Mouse (Mus musculus) urinary bladder, postnatal 10 days (tissue): Measurements from ENCODE around the gene Gpr137.
"Not testable (repeated sequence)": the region's sequence is repeated elsewhere in the genome, so short reads cannot be mapped to it uniquely, and the experiment has no call there.

ENCODE experiments used
- DNase-seq: peaks from one replicate; pipeline ENCODE4 v3.0.0; 2022; ENCODE audit warnings: low spot score

Gpr137 gene

DNA sequence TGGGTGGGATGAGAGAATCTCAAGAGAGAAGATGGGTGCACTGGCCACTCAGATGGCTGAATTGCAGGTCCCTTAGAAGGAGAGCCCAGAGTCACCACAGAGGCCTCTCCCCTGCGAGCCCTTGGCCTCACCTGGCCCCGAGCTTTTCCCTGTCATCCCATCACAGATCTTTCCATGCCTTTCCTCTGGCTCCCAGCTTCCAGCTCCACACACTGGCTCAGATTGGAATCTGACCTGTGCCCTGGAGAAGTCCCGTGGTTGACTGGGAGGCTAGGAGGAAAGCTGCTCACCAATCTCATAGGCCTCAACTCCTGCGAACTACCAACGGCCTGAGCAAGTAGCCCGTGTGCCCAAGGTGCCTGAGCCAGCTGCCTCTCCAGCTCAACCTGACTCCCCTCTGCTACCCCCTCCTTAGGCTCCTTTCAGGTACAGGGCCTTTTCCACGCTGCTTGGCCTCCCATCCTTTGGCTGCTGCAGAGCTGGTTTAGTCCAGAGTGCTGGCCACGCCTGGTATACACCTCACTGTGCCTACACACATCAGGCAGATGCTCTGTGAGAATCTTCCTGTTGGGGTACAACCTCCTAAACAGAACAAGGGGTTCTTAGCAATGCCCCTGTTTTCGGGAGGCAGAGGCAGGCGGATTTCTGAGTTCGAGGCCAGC is 36.7 kb downstream of the Gpr137 start:
- DNase-seq: no peak

DNA sequence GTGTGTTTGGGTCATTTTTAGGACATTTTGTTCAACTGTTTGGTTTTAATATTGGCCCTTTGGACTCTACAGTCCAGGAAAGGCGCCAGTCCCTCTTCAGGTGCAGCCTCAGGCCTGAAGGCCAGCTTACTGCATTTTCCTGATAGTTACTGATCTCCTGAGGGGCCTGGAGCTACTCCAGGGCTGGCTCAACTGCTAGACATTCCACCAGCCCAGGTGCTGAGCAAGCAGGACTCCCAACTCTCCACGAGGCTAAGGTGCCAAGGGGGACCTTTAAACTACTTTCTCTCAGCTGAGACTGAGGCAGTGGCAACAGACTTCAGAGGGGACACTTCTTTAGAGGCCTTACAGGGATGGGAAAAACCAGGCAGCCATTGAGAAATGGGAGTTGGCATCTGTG is 37.4 kb downstream of the Gpr137 start:
- DNase-seq: no peak

DNA sequence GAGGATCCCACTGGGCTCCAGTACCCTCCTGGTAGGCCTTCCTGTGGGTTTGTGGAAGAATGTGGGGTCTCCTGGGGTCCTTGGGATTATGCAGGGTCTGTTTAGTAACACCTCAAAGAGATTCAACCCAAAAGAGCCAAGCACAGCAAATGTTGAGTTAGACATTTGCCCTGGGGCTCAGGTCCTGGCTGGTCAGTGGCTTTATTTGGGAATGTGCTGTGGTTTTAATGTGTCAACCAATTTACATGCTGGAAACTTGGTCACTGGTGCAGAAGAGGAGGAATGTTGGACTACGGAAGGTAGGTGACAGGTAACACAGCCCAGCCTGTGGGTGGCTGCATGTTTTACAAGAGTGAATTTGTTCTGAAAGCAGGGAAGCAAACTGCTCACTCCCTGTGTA is 39.2 kb downstream of the Gpr137 start:
- no peak for DNase-seq

DNA sequence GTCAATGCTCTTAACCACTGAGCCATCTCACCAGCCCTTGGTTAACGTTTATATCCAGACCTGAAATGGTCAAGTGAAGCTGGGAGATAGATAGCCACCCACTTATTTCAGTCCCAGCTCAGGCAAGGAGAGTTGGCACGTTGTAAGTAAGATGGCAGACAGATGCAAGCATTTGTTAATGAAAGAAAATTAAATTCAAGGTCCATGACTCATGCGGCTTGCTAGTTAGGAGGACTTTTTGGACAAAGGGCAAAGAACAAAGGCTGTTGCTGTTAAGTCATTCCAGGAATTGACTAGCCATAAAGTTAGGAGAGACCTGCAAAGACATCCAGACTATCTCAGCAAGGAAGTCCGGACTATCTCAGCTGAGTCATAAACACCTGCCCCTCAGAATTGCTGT is 42.6 kb downstream of the Gpr137 start:
- no peak for DNase-seq

GRCm38 (mm10) chr19:6895608-6896305 is 46.5 kb downstream of the Gpr137 start:
- DNase-seq: not testable (repeated sequence)

GRCm38 (mm10) chr19:6893731-6894451 is 48.4 kb downstream of the Gpr137 start:
- no peak for DNase-seq

GRCm38 (mm10) chr19:6892512-6892911 is 49.8 kb downstream of the Gpr137 start:
- no peak for DNase-seq
